Mouse (Mus musculus): Measurements from ENCODE around the gene Nrd1.

Gene Nrd1

DNA sequence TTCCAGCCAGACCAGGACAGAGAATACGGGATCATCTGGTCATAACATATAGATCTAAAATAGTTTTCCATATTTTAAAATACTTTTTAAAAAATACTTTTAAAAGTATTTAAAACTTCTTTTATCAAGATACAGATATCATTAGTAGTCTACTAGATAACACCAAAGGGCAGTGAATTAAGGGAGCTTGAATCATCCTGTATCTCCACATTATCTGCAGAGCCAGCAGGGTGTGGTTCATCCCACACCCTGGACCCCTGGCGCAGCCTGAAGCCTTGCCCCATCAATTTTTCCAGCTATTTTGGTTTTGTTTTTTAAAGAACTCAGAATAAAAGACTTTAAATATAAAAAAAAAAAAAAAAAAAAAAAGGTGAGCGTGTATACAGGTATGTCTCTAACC, 98.4 kb downstream of the Nrd1 start:
- DNase-seq (ENCODE audit: low spot score in 2 of 2): no peak

DNA sequence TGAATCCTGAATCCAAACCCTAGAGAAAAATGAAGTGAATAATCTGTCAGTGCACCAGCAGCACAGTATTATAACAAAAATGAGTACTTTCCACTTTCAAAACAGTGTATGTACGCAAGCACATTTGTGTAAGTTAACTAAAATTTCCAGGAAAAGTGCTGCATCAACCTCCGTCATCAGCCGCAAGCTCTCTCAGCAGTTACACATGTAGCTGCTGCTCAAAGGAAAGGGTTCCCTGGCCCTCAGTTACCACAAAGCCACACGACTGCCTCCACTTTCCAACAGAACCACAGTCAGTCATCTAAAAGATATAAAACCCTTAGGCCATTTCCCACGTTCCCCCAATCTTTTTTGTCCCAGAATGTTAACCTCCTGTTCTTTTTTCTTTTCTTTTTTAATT, 102.1 kb downstream of the Nrd1 start:
- DNase-seq (ENCODE audit: low spot score in 2 of 2): no peak

DNA sequence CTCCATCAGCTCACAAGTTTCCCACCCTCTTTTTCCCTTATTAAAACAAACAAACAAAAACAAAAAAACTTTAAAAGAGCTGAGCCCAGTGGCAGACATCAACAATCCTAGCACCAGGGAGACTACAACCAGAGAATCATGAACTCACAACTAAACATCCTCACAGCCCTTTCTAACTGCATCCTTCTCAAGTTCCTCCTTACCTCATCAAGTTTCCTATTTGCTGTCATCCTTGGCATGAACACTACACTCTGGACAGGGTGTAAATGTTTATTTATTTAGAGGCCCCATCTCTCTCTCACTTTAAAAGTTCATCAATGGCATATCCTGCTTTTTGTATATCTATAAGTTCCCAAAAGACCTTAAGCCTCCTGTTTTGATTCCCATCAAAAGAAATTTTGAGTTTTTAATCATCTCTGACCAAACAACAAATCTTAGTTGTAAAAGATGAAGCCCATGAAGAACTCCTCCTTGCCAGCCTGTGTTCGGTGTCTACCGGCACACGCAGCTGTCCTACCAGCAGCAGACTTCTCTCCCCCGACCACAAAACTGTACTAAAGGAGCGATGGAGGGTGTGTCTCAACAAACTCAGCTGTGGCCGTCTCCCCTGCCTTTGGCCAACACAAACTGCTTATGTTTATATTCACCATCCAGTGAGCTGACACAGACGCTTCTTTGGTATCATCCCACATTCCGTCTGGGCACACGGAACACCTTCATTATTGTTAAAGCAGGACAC, 102.9 kb downstream of the Nrd1 start:
- DNase-seq (ENCODE audit: low spot score in 2 of 2): no peak

DNA sequence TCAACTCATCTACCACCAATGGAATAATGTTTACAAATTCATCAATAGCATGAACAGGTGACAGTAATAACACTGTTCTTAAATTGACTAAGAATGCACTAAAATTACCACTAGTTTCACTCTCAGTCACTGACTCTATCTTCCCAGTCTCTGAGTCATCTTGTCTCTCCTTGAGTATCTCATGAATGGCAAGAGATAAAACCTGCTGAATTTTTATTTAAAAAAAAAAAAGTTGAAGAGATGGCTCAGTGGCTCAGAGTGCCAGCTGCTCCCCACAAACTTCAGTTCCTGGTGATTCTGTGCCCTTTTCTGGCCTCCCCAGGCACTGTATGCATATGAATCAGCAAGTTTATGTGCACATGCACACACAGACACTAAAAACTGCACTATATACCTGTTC, 104.8 kb downstream of the Nrd1 start:
- no peak for DNase-seq (ENCODE audit: low spot score in 2 of 2)

DNA sequence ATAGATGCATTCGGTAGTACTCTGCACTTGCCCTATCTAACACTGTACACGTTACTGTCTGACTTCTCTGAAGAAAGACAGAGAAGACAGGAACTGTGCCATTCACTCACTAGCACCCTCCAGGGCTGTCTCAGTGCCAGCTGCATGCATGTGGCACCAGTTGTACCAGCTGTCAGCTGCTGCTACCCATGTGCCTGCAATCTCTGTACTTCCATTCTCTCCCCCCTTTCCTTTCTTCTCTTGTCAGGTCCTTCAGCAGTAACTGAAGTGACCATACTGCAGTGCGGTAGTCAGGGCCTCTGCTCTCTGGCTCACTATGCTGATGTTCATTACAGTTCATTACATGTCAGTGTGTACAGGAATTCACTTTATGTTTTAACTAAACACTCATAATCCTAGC, 105.6 kb downstream of the Nrd1 start:
- DNase-seq (ENCODE audit: low spot score in 2 of 2): no peak

DNA sequence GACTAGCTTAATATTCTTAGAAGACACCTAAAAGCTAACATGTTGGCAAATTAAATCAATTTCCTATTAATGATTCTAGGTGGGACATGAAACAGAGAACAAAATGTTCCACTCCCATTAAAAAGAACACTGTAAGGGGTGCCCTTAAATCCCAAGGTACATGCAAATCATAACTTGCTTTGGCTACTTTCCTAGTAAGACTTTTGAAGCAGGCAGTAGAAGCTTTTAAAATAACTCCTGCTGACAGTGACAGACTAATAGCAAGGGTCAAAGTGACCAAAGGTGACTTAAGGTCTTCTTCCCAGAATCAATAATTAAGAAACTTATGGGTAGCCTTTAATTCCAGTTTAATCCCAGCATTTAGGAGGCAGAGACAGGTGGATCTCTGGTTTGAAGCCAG, 106.1 kb downstream of the Nrd1 start:
- no peak for DNase-seq (ENCODE audit: low spot score in 2 of 2)

DNA sequence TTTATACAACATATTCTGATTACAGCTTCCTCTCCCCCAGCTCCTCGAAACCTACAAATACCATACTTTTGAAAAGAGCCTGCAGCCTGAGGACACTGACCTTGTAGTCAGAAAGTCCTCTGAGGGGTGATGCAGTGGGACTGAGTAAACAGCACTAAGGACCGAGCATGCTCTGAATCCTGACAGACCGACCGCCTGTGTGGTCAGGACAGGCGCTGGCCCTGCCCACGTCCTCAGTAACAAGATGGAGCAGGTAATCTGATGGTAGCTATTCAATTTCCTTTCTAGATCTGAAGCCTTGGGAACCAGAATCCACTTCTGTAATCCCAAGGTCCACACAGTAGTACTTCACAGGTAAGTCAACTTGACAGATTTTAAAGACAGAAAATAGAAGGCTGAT, 108.6 kb downstream of the Nrd1 start:
- DNase-seq (ENCODE audit: low spot score in 2 of 2): no peak

DNA sequence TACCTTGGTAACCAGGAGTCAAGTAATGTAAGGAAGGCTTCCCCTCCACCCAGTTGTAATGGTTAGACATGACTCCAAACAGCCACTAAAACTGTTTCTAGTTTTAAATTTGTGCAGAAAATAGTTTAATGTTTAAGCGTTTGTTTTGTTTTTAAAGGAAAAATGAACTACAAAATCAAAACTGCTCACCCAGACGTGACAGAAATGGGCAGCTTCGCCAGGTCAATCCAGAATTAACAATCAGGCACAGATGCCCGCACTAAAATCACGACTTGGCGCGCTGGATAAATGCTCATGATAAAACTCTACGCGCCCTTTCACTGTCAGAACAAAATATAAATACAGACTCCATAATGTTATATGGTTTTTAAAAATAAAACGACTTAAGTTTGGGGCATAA, 109.2 kb downstream of the Nrd1 start:
- DNase-seq (ENCODE audit: low spot score in 2 of 2): no peak

DNA sequence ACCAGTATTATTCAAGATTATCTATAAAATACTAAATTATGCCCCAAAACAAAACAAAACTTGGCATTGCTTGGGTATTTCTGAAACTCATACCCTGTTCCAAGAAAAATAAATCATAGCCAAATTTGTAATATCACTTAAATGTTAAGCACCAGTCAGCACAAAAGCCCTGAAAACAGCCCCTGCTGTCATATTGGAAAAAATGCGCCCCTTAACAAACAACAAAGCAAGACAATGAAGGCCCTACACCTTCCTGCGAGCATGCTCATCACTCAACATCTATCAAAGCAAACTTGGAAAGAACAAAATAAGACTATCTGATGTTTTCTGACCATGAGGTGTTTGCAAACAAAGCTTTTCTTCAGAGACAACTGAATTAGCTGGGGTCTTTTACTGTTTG, 110.5 kb downstream of the Nrd1 start:
- DNase-seq (ENCODE audit: low spot score in 2 of 2): no peak

Data from urinary bladder, adult 18-20 months (tissue).